Mouse (Mus musculus): ENCODE results near the gene Hmx2. TPM values are rescaled to one million over a fixed set of nuclear protein-coding genes. Genes with fewer than 3 reads are reported as not detected.

Gene Hmx2
- total and polyA plus RNA-seq, 3 experiments = 0.44 to 3.9 (median 1.1) TPM

DNA sequence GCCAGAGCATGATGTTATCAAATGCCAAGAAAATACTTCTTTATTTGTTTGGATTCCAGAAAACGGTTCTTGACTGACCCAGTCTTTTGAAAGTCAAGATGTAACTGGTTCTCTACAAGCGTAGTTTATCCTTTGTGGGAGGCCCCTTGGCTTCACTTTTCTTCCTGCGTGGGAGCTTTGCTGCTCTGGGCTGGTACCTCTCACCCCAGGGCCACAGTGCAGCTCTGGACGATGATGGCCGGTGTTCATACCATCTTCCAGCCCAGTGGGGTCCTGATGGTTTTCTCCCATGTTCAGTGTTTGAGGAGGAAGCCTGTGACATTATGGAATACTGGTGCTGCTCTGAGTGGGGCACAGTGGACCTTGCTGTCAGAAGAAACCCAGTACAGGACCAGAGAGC lies 1.1 kb upstream of the Hmx2 start:
- H3K36me3 ChIP-seq (replicated peaks) = no peaks in the 10 kb centered on the region
- H3K4me3 ChIP-seq (ENCODE audit: low read depth, low read length) = no peak overlapping the region
- ATAC-seq (ENCODE audit: extremely low read depth, insufficient number of reproducible peaks, low FRiP score, poor library complexity, severe bottlenecking) = no peak
- peaks cover 21% of the 10 kb centered on the region for H3K9me3 ChIP-seq (replicated peaks)
- no peak for DNase-seq (ENCODE audit: low spot score)
- TF ChIP-seq TAL1 (conservative IDR thresholded peaks at IDR 0.05; ENCODE audit: low read depth, low read length) (no peak), GATA2 (IDR thresholded peaks at IDR 0.05; ENCODE audit: borderline replicate concordance, low read depth, low read length) (no peak), GATA1 (IDR thresholded peaks at IDR 0.05; ENCODE audit: borderline replicate concordance, low read length) (no peak), CTCF (IDR thresholded peaks at IDR 0.05; ENCODE audit: low read depth, low read length) (no peak), POLR2AphosphoS5 (IDR thresholded peaks at IDR 0.05; ENCODE audit: insufficient replicate concordance, low read depth, low read length) (no peak)
- no peaks in the 10 kb centered on the region; the same call in 1 of the 2 replicates for H3K4me1 ChIP-seq (ENCODE audit: insufficient read depth, low read depth, low read length)
- peaks cover 59% of the 10 kb centered on the region for H3K27me3 ChIP-seq (ENCODE audit: insufficient read depth, low read length)

DNA sequence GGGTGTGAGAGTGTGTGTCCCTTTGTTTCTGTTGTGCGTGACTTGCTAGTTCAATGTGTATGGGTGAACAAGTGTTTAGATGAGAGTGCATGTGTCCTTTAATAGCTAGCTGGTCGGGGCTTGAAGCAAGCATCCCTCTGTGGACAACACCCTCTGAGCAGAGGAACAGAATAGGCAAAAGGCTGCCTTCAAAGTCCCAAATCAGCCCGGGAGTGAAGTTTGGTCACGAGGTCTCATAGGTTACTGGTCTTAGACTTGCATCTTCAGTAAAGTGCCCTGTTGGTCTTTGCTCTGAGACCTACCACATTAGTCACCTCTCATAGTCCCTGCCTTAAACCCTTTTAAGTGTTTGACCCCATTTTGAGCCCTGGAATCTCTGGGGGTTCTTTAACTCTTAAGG lies 2.9 kb downstream of the Hmx2 start:
- Histone ChIP-seq H3K36me3 (replicated peaks) (peaks cover 6% of the 10 kb centered on the region), H3K4me3 (ENCODE audit: low read depth, low read length) (no peak overlapping the region), H3K9me3 (replicated peaks) (peaks cover 13% of the 10 kb centered on the region), H3K4me1 (ENCODE audit: insufficient read depth, low read depth, low read length) (peaks cover 22% of the 10 kb centered on the region), H3K27me3 (ENCODE audit: insufficient read depth, low read length) (peaks cover 84% of the 10 kb centered on the region)
- TF ChIP-seq TAL1 (conservative IDR thresholded peaks at IDR 0.05; ENCODE audit: low read depth, low read length) = no peak
- TF ChIP-seq POLR2AphosphoS5 (IDR thresholded peaks at IDR 0.05; ENCODE audit: insufficient replicate concordance, low read depth, low read length) = no peak
- TF ChIP-seq CTCF (IDR thresholded peaks at IDR 0.05; ENCODE audit: low read depth, low read length) = no peak
- no peak for TF ChIP-seq GATA1 (IDR thresholded peaks at IDR 0.05; ENCODE audit: borderline replicate concordance, low read length)
- TF ChIP-seq GATA2 (IDR thresholded peaks at IDR 0.05; ENCODE audit: borderline replicate concordance, low read depth, low read length) = no peak
- ATAC-seq (ENCODE audit: extremely low read depth, insufficient number of reproducible peaks, low FRiP score, poor library complexity, severe bottlenecking) (no peak), DNase-seq (ENCODE audit: low spot score) (no peak)

- Histone ChIP-seq H3K27me3 (ENCODE audit: insufficient read depth, low read length) (peaks cover 85% of the 10 kb centered on the region), H3K4me3 (ENCODE audit: low read depth, low read length) (no peak overlapping the region), H3K9me3 (replicated peaks) (peaks cover 13% of the 10 kb centered on the region), H3K4me1 (ENCODE audit: insufficient read depth, low read depth, low read length) (peaks cover 27% of the 10 kb centered on the region), H3K36me3 (replicated peaks) (peaks cover 11% of the 10 kb centered on the region)
- ATAC-seq (ENCODE audit: extremely low read depth, insufficient number of reproducible peaks, low FRiP score, poor library complexity, severe bottlenecking) (no peak), DNase-seq (ENCODE audit: low spot score) (no peak)
- TF ChIP-seq POLR2AphosphoS5 (IDR thresholded peaks at IDR 0.05; ENCODE audit: insufficient replicate concordance, low read depth, low read length) = no peak
- TF ChIP-seq TAL1 (conservative IDR thresholded peaks at IDR 0.05; ENCODE audit: low read depth, low read length) = no peak
- TF ChIP-seq CTCF (IDR thresholded peaks at IDR 0.05; ENCODE audit: low read depth, low read length) = no peak
- no peak for TF ChIP-seq GATA2 (IDR thresholded peaks at IDR 0.05; ENCODE audit: borderline replicate concordance, low read depth, low read length)
These were observed 3.6 kb downstream of the Hmx2 start for GRCm38 (mm10) chr7:131551931-131552741.

DNA sequence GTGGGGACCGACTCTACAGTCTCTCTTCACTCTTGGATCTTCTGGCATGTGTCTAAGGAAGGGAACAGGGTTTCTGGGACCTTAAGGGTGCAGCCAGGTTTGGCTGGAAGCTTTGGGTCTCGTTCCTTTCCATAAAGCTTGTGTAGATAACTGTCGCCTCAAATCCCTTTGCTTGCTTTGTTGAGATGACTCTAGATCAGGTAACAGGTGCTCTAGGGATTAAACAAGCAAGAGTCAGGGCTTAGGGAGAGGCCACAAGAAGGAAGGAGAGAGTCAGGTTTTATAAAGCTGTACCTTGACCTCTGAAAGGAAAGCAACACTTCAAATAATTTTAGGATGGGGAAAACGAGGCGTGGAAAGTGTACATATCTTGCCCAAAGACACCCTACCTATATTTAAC lies 4.2 kb downstream of the Hmx2 start:
- Histone ChIP-seq H3K4me3 (ENCODE audit: low read depth, low read length) (no peak overlapping the region), H3K36me3 (replicated peaks) (peaks cover 11% of the 10 kb centered on the region), H3K27me3 (ENCODE audit: insufficient read depth, low read length) (peaks cover 85% of the 10 kb centered on the region), H3K9me3 (replicated peaks) (peaks cover 13% of the 10 kb centered on the region), H3K4me1 (ENCODE audit: insufficient read depth, low read depth, low read length) (peaks cover 27% of the 10 kb centered on the region)
- ATAC-seq (ENCODE audit: extremely low read depth, insufficient number of reproducible peaks, low FRiP score, poor library complexity, severe bottlenecking) (no peak), DNase-seq (ENCODE audit: low spot score) (no peak)
- no peak for TF ChIP-seq POLR2AphosphoS5 (IDR thresholded peaks at IDR 0.05; ENCODE audit: insufficient replicate concordance, low read depth, low read length)
- no peak for TF ChIP-seq TAL1 (conservative IDR thresholded peaks at IDR 0.05; ENCODE audit: low read depth, low read length)
- TF ChIP-seq GATA2 (IDR thresholded peaks at IDR 0.05; ENCODE audit: borderline replicate concordance, low read depth, low read length) = no peak
- TF ChIP-seq CTCF (IDR thresholded peaks at IDR 0.05; ENCODE audit: low read depth, low read length) = no peak
- no peak for TF ChIP-seq GATA1 (IDR thresholded peaks at IDR 0.05; ENCODE audit: borderline replicate concordance, low read length)

GRCm38 (mm10) chr7:131553771-131554175 lies 5.2 kb downstream of the Hmx2 start:
- peak overlapping the region; percentile 73 for H3K4me3 ChIP-seq (ENCODE audit: low read depth, low read length)
- peaks cover 11% of the 10 kb centered on the region for H3K36me3 ChIP-seq (replicated peaks)
- ATAC-seq (ENCODE audit: extremely low read depth, insufficient number of reproducible peaks, low FRiP score, poor library complexity, severe bottlenecking) (peak; percentile 69), DNase-seq (ENCODE audit: low spot score) (peak; percentile 68)
- peaks cover 27% of the 10 kb centered on the region for H3K4me1 ChIP-seq (ENCODE audit: insufficient read depth, low read depth, low read length)
- no peak for TF ChIP-seq GATA1 (IDR thresholded peaks at IDR 0.05; ENCODE audit: borderline replicate concordance, low read length)
- TF ChIP-seq GATA2 (IDR thresholded peaks at IDR 0.05; ENCODE audit: borderline replicate concordance, low read depth, low read length) = no peak
- no peak for TF ChIP-seq TAL1 (conservative IDR thresholded peaks at IDR 0.05; ENCODE audit: low read depth, low read length)
- TF ChIP-seq CTCF (IDR thresholded peaks at IDR 0.05; ENCODE audit: low read depth, low read length) = no peak
- TF ChIP-seq POLR2AphosphoS5 (IDR thresholded peaks at IDR 0.05; ENCODE audit: insufficient replicate concordance, low read depth, low read length) = no peak
- peaks cover 13% of the 10 kb centered on the region for H3K9me3 ChIP-seq (replicated peaks)
- H3K27me3 ChIP-seq (ENCODE audit: insufficient read depth, low read length) = peaks cover 76% of the 10 kb centered on the region

DNA sequence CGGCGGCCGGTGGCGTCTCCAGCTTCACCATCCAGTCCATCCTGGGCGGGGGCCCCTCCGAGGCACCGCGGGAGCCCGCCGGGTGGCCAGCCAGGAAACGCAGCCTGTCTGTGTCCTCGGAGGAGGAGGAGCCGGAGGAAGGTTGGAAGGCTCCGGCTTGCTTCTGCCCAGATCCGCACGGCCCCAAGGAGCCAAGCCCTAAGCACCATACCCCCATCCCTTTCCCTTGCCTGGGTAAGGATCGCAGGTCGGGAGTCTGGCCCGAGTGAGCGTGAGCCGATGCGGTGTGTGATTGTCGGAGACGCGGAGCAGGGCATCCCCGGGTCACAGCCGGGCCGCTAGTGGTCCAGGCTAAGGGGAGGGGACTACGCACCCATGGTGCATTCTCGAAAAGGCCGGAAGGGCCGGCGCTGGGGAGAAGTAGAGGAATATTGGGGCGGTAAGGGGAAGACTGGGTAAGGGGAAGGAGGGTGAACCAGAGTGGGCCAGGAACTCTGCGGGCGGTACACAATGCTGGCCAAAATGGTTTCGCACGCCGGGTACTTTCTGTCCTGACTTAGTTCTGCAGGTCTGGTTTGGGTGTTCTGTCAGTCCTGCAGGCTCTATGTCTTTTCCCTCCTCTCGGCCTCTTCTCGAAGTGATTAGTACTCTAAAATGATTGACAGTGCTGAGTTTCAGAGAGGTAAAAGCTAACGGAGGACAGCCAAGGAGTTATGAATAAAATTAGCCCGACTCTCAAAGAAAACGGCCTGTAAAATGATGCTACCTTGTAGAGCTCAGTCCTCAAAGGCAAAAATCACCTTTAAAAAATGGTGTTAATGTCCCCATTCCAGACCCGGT lies 6.0 kb downstream of the Hmx2 start:
- Histone ChIP-seq H3K9me3 (replicated peaks) (peaks cover 13% of the 10 kb centered on the region), H3K27me3 (ENCODE audit: insufficient read depth, low read length) (peaks cover 69% of the 10 kb centered on the region), H3K36me3 (replicated peaks) (peaks cover 11% of the 10 kb centered on the region), H3K4me1 (ENCODE audit: insufficient read depth, low read depth, low read length) (peaks cover 29% of the 10 kb centered on the region), H3K4me3 (ENCODE audit: low read depth, low read length) (peak overlapping the region; percentile 73)
- TF ChIP-seq POLR2AphosphoS5 (IDR thresholded peaks at IDR 0.05; ENCODE audit: insufficient replicate concordance, low read depth, low read length) = no peak
- no peak for TF ChIP-seq CTCF (IDR thresholded peaks at IDR 0.05; ENCODE audit: low read depth, low read length)
- no peak for TF ChIP-seq GATA1 (IDR thresholded peaks at IDR 0.05; ENCODE audit: borderline replicate concordance, low read length)
- no peak for TF ChIP-seq TAL1 (conservative IDR thresholded peaks at IDR 0.05; ENCODE audit: low read depth, low read length)
- TF ChIP-seq GATA2 (IDR thresholded peaks at IDR 0.05; ENCODE audit: borderline replicate concordance, low read depth, low read length) = no peak
- DNase-seq (ENCODE audit: low spot score) (peak; percentile 15), ATAC-seq (ENCODE audit: extremely low read depth, insufficient number of reproducible peaks, low FRiP score, poor library complexity, severe bottlenecking) (peak; percentile 45; the same call in 1 of the 2 replicates)

Data from G1E (cell line).